Mouse (Mus musculus): ENCODE results near the gene Klhl7. TPM values are rescaled to one million over a fixed set of nuclear protein-coding genes. Genes with fewer than 3 reads are reported as not detected.
A peak's percentile ranks its signal among the peaks of the same experiment; 100 is the strongest.
"Not testable (repeated sequence)": the region's sequence is repeated elsewhere in the genome, so short reads cannot be mapped to it uniquely, and the experiment has no call there.

Gene Klhl7
- polyA plus RNA-seq, 1 experiment = 6.6 TPM

- DNase-seq (ENCODE audit: low read depth) = no peak
Observed at GRCm38 (mm10) chr5:24095393-24095792, 5.0 kb upstream of the Klhl7 start.

GRCm38 (mm10) chr5:24095881-24096280 lies 4.5 kb upstream of the Klhl7 start:
- no peak for DNase-seq (ENCODE audit: low read depth)

- DNase-seq (ENCODE audit: low read depth) = no peak
Observed at GRCm38 (mm10) chr5:24100810-24101311, 456 bp downstream of the Klhl7 start.

GRCm38 (mm10) chr5:24101446-24102140 lies 1.2 kb downstream of the Klhl7 start:
- no peak for DNase-seq (ENCODE audit: low read depth)

GRCm38 (mm10) chr5:24103235-24103634 lies 2.8 kb downstream of the Klhl7 start:
- DNase-seq (ENCODE audit: low read depth) = not testable (repeated sequence)

- DNase-seq (ENCODE audit: low read depth) = no peak
Observed at GRCm38 (mm10) chr5:24103841-24104240, 3.4 kb downstream of the Klhl7 start.

GRCm38 (mm10) chr5:24107071-24107739 lies 6.8 kb downstream of the Klhl7 start:
- DNase-seq (ENCODE audit: low read depth) = no peak

- no peak for DNase-seq (ENCODE audit: low read depth)
Observed at GRCm38 (mm10) chr5:24107740-24108098, 7.3 kb downstream of the Klhl7 start.

- DNase-seq (ENCODE audit: low read depth) = no peak
Observed at GRCm38 (mm10) chr5:24110068-24110467, 9.7 kb downstream of the Klhl7 start.

GRCm38 (mm10) chr5:24112116-24112903 lies 11.9 kb downstream of the Klhl7 start:
- no peak for DNase-seq (ENCODE audit: low read depth)

- no peak for DNase-seq (ENCODE audit: low read depth)
Observed at GRCm38 (mm10) chr5:24122221-24122620, 21.8 kb downstream of the Klhl7 start.

- DNase-seq (ENCODE audit: low read depth) = no peak
Observed at GRCm38 (mm10) chr5:24124175-24124574, 23.8 kb downstream of the Klhl7 start.

- DNase-seq (ENCODE audit: low read depth) = no peak
Observed at GRCm38 (mm10) chr5:24124579-24125276, 24.3 kb downstream of the Klhl7 start.

GRCm38 (mm10) chr5:24125910-24126636 lies 25.7 kb downstream of the Klhl7 start:
- no peak for DNase-seq (ENCODE audit: low read depth)

GRCm38 (mm10) chr5:24126967-24127366 lies 26.6 kb downstream of the Klhl7 start:
- DNase-seq (ENCODE audit: low read depth) = no peak

- DNase-seq (ENCODE audit: low read depth) = no peak
Observed at GRCm38 (mm10) chr5:24146964-24147363, 46.6 kb downstream of the Klhl7 start.

- DNase-seq (ENCODE audit: low read depth) = no peak
Observed at GRCm38 (mm10) chr5:24152199-24152598, 51.8 kb downstream of the Klhl7 start.

- DNase-seq (ENCODE audit: low read depth) = no peak
Observed at GRCm38 (mm10) chr5:24156774-24157173, 56.4 kb downstream of the Klhl7 start.

GRCm38 (mm10) chr5:24164789-24165445 lies 64.5 kb downstream of the Klhl7 start, which contains the start of gene Nupl2:
Gene Nupl2 (plus strand): TSS chr5:24164963.
- DNase-seq (ENCODE audit: low read depth) = peak; percentile 33

GRCm38 (mm10) chr5:24167263-24167662 lies 66.9 kb downstream of the Klhl7 start:
- no peak for DNase-seq (ENCODE audit: low read depth)

GRCm38 (mm10) chr5:24169881-24170280 lies 69.5 kb downstream of the Klhl7 start:
- DNase-seq (ENCODE audit: low read depth) = no peak

Measured in gonadal fat pad, adult 2 months (tissue).